Mouse (Mus musculus) gastrocnemius, postnatal 25 days (tissue): ENCODE data around the gene Stard10. TPM values are rescaled to one million over a fixed set of nuclear protein-coding genes. Genes with fewer than 3 reads are reported as not detected.

Source experiments
- DNase-seq: peaks from one replicate; pipeline ENCODE4 v3.0.0; 2022
- long read RNA-seq, 2 experiments: library from polyadenylated mRNA; stranded (forward); transcript quantifications; one replicate each; pipeline ENCODE4 v2.0.0; 2021
- total RNA-seq, 2 experiments: library from RNA; stranded (reverse); gene quantifications; 1 replicate in 1 of 2; 2 replicates in 1 of 2; pipeline ENCODE4 v1.2.3; 2021

The Stard10 gene
- 10 to 100 TPM; 36.9 to 42.3 TPM for total RNA-seq
- long read RNA-seq, experiment 1, transcript Stard10-201 (7 exons, 1,400 nt), result major isoform, 43 of 53 reads
- long read RNA-seq, experiment 1, partial matches to known transcripts, result 0 of 53 reads
- long read RNA-seq, experiment 1, other reads (novel, unspliced or antisense), result 10 of 53 reads
- long read RNA-seq, experiment 2, transcript Stard10-201 (7 exons, 1,400 nt), result major isoform, 44 of 56 reads
- long read RNA-seq, experiment 2, partial matches to known transcripts, result 4 of 56 reads
- long read RNA-seq, experiment 2, other reads (novel, unspliced or antisense), result 8 of 56 reads

GRCm38 (mm10) chr7:101317014-101317413 is at the start of gene Stard10:
Gene Stard10, plus strand, starts transcription at chr7:101317086.
- no peak for DNase-seq

DNA sequence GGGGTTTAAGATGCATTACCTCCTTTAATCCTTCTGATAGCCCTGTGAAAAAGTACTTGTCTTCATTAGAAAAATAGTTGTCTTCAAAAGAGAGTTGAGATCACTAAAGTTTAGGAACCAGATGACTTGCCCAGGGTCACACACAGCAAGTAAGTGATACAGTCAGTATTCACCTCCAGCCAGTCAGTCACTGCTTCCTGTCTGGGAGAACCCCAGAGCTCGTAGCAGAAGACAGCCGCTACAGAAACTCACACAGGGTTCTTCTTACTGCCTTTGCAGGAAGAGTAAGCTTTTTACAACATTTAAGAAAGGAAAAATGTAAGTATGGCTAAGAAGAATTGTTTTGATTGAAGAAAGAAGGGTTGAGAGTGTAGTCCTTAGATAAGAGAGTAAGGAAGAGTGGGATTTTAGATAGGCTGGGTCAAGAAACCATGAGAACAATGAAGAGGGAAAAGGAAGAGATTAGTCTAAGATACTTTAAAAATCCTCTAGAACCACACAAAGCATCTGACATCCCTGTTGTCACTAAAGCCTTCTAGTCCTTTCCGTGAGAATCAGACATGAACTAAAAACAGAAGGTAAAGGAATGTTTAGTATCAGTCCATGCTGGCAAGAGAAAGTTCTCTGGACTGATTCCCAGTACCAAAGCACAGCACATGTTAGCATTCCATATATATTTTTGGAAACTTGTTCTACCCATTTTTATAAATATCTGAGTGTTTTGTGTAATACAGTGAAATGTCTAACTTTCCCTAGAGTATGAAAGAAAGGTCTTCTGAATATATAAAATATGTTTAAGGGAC is 49.2 kb upstream of the Stard10 start:
- no peak for DNase-seq

DNA sequence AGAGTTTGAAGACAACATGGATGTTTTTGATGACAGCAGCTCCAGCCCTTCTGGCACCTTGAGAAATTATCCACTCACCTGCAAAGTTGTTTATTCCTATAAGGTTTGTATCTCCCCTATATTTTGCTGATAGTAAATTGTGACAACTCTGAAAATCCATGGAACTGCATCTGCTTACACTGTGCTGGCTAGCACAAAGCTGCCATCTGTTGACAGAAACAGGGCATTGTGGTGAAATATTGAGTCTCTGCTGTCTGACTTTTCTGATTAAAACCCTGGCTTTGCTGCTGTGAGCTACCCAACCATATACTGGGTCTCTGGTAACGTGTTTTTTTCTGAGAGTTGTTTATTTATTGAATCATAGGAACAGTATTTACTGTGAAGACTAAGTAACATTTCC is 45.3 kb upstream of the Stard10 start:
- DNase-seq, result no peak

DNA sequence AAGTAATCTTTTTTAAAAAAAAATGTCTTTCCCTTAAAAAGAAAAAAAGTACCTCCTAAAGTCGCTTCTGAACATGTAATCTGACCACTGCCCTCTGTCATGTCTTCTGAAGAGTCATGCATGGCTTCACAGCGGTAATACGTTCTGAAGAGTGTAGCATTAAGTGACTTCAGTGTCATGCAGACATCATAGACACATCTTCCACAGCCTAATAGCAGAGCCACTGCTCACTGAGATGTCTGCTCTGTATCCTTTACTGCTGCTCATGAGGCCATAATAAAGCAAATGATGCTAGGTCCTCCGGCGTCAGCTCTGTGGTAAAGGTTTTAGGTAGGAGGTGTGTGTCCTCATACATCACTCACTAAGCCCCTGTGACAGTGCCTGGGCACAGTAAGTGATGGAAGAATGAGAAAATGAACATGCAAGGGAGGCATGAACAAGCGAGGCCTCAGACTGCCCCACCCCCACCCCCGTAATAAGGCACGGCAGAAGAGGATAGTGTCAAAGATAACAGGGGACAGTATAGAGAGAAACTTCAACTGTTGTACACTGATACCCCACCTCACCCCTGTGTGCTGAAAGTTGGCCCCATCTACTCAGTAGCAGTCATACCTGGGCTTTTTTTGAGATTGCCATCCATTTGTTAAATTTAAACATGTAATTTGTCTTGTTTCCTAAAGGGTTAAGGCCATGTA is 44.3 kb upstream of the Stard10 start:
- DNase-seq, result no peak

- no peak for DNase-seq
Measured at GRCm38 (mm10) chr7:101282721-101283120, 34.2 kb upstream of the Stard10 start.

DNA sequence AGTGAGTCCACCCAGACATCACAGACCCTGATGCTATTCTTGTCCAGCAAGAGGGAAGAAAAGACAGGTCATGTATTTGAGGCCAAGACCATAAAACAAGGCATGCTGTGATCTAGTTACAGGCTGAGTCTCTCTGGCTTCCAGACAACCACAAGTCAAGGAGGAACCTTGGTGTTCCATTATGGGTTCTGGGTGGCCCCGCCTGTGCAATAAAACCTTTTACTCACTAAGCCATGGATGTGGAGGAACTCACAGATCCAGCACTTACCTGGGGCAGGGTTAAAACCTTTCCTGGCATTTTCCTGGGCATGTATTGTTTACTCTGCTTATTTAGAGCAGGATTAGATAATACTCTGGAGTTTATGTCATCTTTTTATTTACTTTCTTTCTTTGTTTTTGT is 32.4 kb upstream of the Stard10 start:
- DNase-seq, result no peak

GRCm38 (mm10) chr7:101286891-101287290 is 30.0 kb upstream of the Stard10 start:
- no peak for DNase-seq

DNA sequence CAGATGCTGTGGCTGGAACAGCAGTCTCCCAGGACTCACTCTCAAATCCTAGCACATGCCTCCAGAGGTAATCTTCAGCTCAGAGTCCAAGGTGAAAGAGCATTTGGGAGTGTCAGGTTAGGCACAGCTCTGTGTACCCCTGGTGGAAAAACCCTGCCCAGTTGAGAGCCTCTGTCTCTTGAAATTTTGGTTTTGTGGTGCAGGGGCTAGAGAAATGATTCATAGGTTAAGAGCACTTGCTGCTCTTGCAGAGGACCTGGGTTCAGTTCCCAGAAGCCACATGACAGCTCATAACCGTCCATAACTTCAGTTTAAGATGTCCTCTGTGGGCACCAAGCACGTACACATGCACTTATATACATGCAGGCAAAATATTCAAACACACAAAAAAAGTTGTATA is 29.1 kb upstream of the Stard10 start:
- DNase-seq, result no peak

DNA sequence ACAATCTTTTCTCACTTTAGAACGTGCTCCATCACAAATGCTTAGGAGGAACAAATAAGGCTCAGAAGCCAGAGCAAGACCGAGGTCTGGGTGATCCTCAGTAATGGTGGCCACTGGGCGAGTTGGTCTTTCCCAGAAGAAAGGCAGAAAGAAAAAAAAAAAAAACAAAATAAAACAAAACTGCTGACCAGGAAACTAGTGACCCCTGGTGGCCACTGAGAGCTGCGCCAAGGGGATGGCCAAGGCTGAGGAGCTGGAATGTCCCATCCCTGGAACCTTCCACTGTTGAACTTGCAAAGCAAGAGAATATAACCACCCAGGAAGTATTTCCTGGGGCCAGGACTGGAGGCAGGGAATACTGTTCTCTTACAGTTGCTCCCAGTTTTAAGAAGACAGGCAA is 28.4 kb upstream of the Stard10 start:
- DNase-seq, result no peak

DNA sequence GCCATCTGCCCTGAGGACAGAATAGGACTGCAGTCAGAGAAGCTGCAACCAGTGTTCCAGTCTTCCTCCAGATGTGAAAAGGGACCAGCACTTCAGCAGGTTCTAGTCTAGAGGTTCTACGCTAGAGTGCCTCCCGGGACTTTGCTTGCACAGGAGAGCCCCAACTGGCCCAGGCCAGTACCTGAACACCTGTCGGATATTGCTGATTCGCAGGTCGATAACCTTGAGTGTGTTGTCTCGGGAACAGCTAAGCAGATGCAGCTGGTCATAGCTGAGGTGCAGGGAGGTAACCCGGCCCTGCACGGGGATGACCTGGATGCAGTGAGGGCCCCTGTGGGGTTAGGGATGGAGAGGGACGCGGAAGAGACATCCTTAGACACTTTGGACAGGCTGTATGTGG is 26.5 kb upstream of the Stard10 start:
- no peak for DNase-seq

- DNase-seq, result no peak
Measured at GRCm38 (mm10) chr7:101291211-101291610, 25.7 kb upstream of the Stard10 start.

- DNase-seq, result no peak
Measured at GRCm38 (mm10) chr7:101291641-101292040, 25.2 kb upstream of the Stard10 start.

DNA sequence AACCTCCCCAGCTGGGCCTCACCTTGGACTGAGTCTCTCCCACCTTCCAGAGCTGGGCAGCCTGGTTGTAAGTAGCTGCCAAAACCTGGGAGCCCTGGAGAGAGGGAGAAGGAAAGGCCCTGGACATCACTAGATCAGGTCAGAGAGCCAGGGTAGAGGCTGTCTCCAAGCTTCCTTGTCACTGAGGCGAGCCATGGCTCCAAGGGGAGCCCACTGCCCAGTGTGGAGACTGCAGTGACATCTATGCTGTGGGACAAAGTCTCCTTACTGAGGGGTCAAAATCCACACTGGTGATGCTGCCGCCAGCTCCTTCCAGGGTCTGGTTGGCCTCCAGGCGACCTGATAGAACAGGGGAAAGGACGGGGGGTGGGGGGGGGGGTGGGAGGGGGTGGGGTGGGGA is 24.8 kb upstream of the Stard10 start:
- no peak for DNase-seq

GRCm38 (mm10) chr7:101292696-101293095 is 24.2 kb upstream of the Stard10 start:
- no peak for DNase-seq

GRCm38 (mm10) chr7:101293138-101293537 is 23.7 kb upstream of the Stard10 start:
- DNase-seq, result no peak

DNA sequence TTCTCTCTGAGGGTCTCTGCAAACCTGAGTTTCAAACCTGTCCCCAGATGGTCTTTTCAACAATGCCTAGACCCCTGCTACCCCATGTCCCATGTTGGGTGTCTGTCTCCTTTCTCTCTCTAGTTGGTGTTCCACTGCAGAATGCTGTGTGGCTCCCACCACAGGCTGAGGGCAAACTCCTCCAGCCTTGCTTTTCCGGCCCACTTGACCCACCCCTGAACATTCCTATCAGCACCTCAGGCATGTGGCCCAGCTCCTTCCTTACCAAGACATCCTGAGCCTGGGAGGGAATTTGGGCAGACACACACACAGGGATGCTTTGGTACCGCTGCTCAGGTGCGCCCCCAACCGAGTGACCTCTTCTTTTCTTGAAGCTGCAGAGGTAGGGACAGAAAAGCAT is 23.3 kb upstream of the Stard10 start:
- no peak for DNase-seq

- DNase-seq, result no peak
Measured at GRCm38 (mm10) chr7:101295438-101295837, 21.4 kb upstream of the Stard10 start.

DNA sequence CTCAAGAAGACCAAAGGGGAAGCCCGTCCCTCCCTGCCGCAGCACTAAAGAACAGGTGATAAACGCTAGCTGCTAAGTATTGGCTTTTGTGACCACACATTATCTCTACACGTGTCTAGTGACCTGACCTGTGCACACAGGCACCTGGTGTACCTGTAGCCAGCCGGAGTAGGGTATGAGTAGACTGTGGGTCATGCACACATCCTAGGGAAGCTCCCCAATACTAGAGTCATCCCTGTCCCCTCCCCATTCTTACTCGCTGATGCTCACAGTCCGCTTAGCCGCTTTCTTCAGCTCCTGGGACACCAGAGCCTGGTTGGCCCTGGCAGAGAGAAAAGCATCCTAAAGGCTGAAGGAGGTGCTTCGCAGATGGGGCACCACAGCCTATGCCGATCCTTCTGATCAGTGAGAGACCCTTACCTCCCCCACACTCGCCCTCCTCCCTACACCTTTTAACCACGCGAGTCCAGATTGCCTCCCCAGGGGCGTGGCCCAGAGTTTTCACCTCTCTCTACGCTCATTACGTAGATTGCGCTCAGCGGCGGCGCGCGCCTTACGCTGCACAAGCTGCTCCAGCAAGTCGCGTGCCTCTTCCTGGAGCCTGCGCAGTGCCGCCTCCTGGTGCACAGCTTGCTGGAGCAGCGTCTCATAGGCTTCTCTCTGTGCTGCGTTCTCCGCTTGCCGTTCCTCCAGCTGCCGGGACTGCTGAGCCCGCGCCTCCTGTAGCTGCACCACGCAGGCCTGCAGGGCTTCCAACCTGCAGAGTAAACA is 20.4 kb upstream of the Stard10 start:
- peak; percentile 46 for DNase-seq

DNA sequence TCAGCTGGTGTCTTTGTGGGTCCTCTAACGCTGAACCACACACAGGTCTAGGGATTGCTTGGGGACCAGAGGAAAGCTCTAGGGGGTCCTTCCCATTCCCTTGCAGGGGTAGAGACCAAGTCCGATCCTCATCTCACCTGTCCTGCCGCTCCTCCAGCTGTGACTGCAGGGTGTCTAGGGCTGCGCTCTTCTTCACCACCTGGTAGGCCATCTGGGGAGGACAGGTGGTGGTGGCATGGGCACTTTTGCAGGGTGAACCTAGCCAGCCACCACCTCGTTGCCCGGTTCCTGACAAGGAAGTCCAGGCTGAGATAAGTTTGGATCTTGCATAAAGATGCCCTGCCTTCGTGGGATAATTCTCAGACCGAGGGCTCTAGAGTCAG is 19.9 kb upstream of the Stard10 start:
- DNase-seq, result no peak

DNA sequence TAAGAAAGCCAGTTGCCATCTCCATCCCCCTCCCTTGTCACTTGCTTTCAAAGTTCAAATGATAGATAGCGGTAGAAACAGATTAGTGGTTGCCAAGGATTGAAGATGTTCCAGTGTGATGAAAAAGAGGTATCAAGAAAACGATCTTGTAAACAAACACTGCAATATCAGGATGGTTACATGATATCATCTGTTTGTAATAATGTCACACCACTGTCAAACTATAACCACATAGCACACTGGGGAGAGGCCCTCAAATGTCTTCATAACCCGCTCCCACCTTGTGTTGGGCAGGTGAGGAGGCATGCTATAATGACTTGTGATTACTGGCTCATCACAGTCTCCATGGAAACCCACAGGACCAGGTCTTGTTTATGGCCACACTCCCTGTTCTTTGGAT is 18.5 kb upstream of the Stard10 start:
- no peak for DNase-seq

DNA sequence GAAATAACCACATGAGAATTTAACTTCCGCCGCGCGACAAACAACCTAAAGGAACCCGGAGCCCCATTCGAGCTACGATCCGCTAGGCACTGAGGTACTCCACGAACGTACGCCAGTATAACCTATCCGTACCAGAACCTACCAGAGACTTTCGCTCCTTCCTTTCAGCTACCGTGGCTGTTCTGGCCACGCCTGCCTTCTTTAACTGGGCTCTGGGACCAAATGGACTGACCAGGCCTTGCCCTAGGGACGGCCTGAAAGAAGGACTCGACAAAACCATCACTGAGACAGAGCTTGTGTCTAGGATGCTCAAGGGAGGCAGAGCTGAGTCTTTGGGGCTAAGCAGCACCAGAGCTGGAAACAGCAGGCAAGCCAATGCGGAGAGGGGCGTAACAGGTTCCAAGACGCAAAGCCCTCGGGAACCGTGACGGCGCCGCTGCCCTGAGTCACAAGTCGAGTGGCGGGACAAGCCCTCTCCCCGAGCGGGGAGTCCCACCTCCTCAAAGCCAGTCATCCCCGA is 15.5 kb upstream of the Stard10 start:
- DNase-seq, result no peak

- DNase-seq, result peak; percentile 94
Measured at GRCm38 (mm10) chr7:101301881-101302456, 14.9 kb upstream of the Stard10 start, which contains the start of gene Atg16l2. Gene Atg16l2, minus strand, starts transcription at chr7:101302251.
